ENCODE assay signal across 7 mouse cellular contexts in genomic region chr2:31915112-31915511, GRCm38 (mm10). TPM values are rescaled to one million over a fixed set of nuclear protein-coding genes. Genes with fewer than 3 reads are reported as not detected.
DNase-seq lines count a peak whose midpoint lies in the region; TF ChIP-seq lines count a peak whose summit lies in the region.

No protein-coding gene starts in this region.

- H3K27me3 ChIP-seq in E14TG2a.4 (ENCODE audit: insufficient read depth, low read length), result peaks cover 2% of the 10 kb centered on the region

- peak; percentile 49 for DNase-seq in WW6 (ENCODE audit: low read depth, low spot score)
- peak; percentile 81 to 89 for DNase-seq in cerebellum, postnatal 4 days (ENCODE audit: low spot score in 2 of 2)
- peak; percentile 77 to 90 for DNase-seq in heart, postnatal 10 days
- DNase-seq in layer of hippocampus, postnatal 36 days, result peak; percentile 73 to 78
- DNase-seq in mesoderm, embryonic 11.5 days (ENCODE audit: low read depth, low spot score), result peak; percentile 85
- DNase-seq in spleen, postnatal 14 days (ENCODE audit: low spot score in 2 of 2), result peak; percentile 35 to 58

- intact Hi-C loops in heart, postnatal 10 days (cut with DNase I), result loop anchor here (1.0 to 5.0 kb wide), 2 partner anchors 100 to 433 kb away; no protein-coding TSS in a partner anchor

- H3K36me3 ChIP-seq in E14TG2a.4 (ENCODE audit: insufficient read depth, low read length), result no peaks in the 10 kb centered on the region

- no peaks in the 10 kb centered on the region for H3K9me3 ChIP-seq in E14TG2a.4 (ENCODE audit: low read length)

- peak; percentile 94 for TF ChIP-seq CTCF in E14TG2a.4 (conservative IDR thresholded peaks at IDR 0.05; ENCODE audit: low read length)

- 0 out of 2 replicates have a peak, but pooled peaks cover 4% of the 10 kb centered on the region for H3K4me1 ChIP-seq in E14TG2a.4 (replicated peaks; ENCODE audit: low read depth, low read length)

- no peak overlapping the region for H3K4me3 ChIP-seq in E14TG2a.4 (replicated peaks; ENCODE audit: low read length)

RNA-seq across cellular contexts. Expression of gene Lamc3, which starts 28.0 kb away (rescaled TPM):
- total RNA-seq in heart, postnatal 10 days (2021), result 1 to 10 TPM in 1 of 2 experiments, under 1 TPM in 1; 0.79 to 1.2 TPM
- total RNA-seq in layer of hippocampus, postnatal 36 days (2021), result 1 to 10 TPM; 5.7 to 7.2 TPM

RNA-seq across cellular contexts. Expression of gene Aif1l, which starts 34.8 kb away (rescaled TPM):
- 1 to 10 TPM; 7.9 to 8.6 TPM for total RNA-seq in heart, postnatal 10 days (2021)
- total RNA-seq in layer of hippocampus, postnatal 36 days (2021), result 1 to 10 TPM; 6.1 to 8.8 TPM

RNA-seq across cellular contexts. Expression of gene Nup214, which starts 59.1 kb away (rescaled TPM):
- 10 to 100 TPM; 42.4 to 44.5 TPM for total RNA-seq in heart, postnatal 10 days (2021)
- total RNA-seq in layer of hippocampus, postnatal 36 days (2021), result 10 to 100 TPM; 54.1 to 66.7 TPM
